In the genomic region with DNA sequence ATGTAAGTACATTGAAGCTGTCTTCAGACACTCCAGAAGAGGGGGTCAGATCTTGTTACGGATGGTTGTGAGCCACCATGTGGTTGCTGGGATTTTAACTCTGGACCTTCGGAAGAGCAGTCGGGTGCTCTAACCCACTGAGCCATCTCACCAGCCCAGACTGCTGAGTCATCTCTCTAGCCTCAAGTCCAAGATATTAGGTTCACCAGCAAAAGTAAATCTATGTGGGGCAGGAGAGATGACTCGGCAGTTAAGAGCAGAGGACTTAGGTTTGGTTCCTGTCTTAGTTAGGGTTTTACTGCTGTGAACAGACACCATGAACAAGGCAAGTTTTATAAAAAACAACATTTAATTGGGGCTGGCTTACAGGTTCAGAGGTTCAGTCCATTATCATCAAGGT, we compare ENCODE assay signal across 20 mouse cellular contexts. TPM values are rescaled to one million over a fixed set of nuclear protein-coding genes. Genes with fewer than 3 reads are reported as not detected.
A peak's percentile ranks its signal among the peaks of the same experiment; 100 is the strongest.
DNase-seq lines count a peak whose midpoint lies in the region; ATAC-seq and TF ChIP-seq lines count a peak whose summit lies in the region.
"Not testable (repeated sequence)": the region's sequence is repeated elsewhere in the genome, so short reads cannot be mapped to it uniquely, and the experiment has no call there.
"Had no signal": no experiment of that assay in that cellular context is flagged by ENCODE, and none has a peak within 500 bp of the region (broad histone marks: within the 10 kb centered on the region; RNA-seq: fewer than 3 reads in every experiment).

No protein-coding gene starts in this region.

- in situ Hi-C loops in CH12.LX (cut with MboI; ENCODE audit: low pct_ligation_motif_present, low pct_unique_long_range_greater_than_20kb, low sequenced_read_pairs), result loop anchor here (10.0 kb wide), 1 partner anchor 177 kb away; no protein-coding TSS in a partner anchor

- H3K9me3 ChIP-seq in CH12.LX (replicated peaks; ENCODE audit: low read length); liver, embryonic 14.5 days (ENCODE audit: control insufficient read depth, low read length); liver, postnatal 0 days (ENCODE audit: low read length): not testable (repeated sequence)

- ATAC-seq in erythroblast, adult 5-6 weeks (replicated peaks; ENCODE audit: low FRiP score, poor library complexity, severe bottlenecking), result 0 out of 2 replicates have a peak, but pooled peaks have one; percentile 48
- ATAC-seq in liver, embryonic 14.5 days (ENCODE audit: insufficient read depth), result peak; percentile 43; the same call in 1 of the 2 replicates
- ATAC-seq in liver, postnatal 0 days, result 0 out of 2 replicates have a peak, but pooled peaks have one; percentile 27

- 35% methylated on average over 4 of the region's 4 CpGs for WGBS in liver, embryonic 14.5 days (ENCODE audit: insufficient replicate concordance)
- 59% methylated on average over 4 of the region's 4 CpGs for WGBS in liver, postnatal 0 days (ENCODE audit: insufficient replicate concordance)

- not testable (repeated sequence) for H3K27me3 ChIP-seq in CH12.LX (replicated peaks); liver, embryonic 14.5 days (ENCODE audit: control insufficient read depth, insufficient read depth, low read length); liver, postnatal 0 days (ENCODE audit: insufficient read depth, low read length)

- TF ChIP-seq CTCF in CH12.LX (conservative IDR thresholded peaks at IDR 0.05 in 1 of 2, IDR thresholded peaks at IDR 0.05 in 1 of 2; ENCODE audit: low read depth in 2 of 2, low read length in 2 of 2); liver, embryonic 14.5 days (IDR thresholded peaks at IDR 0.05; ENCODE audit: low read depth); liver, postnatal 0 days (IDR thresholded peaks at IDR 0.05; ENCODE audit: low read depth): not testable (repeated sequence)

- not testable (repeated sequence) for H3K4me2 ChIP-seq in CH12.LX (ENCODE audit: insufficient read depth, low read depth, poor library complexity, severe bottlenecking); liver, embryonic 14.5 days (ENCODE audit: low read depth); liver, postnatal 0 days (ENCODE audit: low read depth, low read length)

- H3K4me3 ChIP-seq in CH12.LX (replicated peaks in 1 of 3; ENCODE audit: low read depth in 2 of 3, low read length in 2 of 3, poor library complexity in 1 of 3); liver, embryonic 14.5 days (ENCODE audit: insufficient read depth in 1 of 2, low read depth in 2 of 2, low read length in 2 of 2); liver, postnatal 0 days (ENCODE audit: low read depth, low read length): not testable (repeated sequence)

- not testable (repeated sequence) for TF ChIP-seq RAD21 in CH12.LX (IDR thresholded peaks at IDR 0.05; ENCODE audit: low read depth, low read length)

- not testable (repeated sequence) for H3K36me3 ChIP-seq in CH12.LX (replicated peaks in 1 of 2; ENCODE audit: control insufficient read depth in 1 of 2, insufficient read depth in 1 of 2, low read length in 1 of 2); liver, embryonic 14.5 days (replicated peaks; ENCODE audit: control insufficient read depth, insufficient read depth, low read depth); liver, postnatal 0 days (replicated peaks; ENCODE audit: insufficient read depth, low read length)

- dilution Hi-C loops in CH12.LX (cut with MboI; ENCODE audit: extremely low pct_ligation_motif_present, extremely low pct_unique_long_range_greater_than_20kb, low sequenced_read_pairs), result not testable (repeated sequence)

- not testable (repeated sequence) for H3K9ac ChIP-seq in CH12.LX (ENCODE audit: insufficient read depth, low read depth); liver, embryonic 14.5 days (replicated peaks); liver, postnatal 0 days (replicated peaks)

- DNase-seq in 3T3-L1 (ENCODE audit: low read depth, low spot score), result peak; percentile 23
- DNase-seq in CH12.LX (ENCODE audit: extremely low read depth), result peak; percentile 4
- DNase-seq in MEL-GATA-1-ER (ENCODE audit: extremely low read depth, low read depth), result peak; percentile 17
- DNase-seq in c-Kit-positive CD71-positive TER-119-positive erythroid progenitor cells, embryonic 14.5 days (ENCODE audit: low spot score), result peak; percentile 4
- DNase-seq in liver, embryonic 14.5 days (ENCODE audit: low read depth in 3 of 3, low spot score in 3 of 3), result peak in 1 of 3 experiments; percentile 13
- DNase-seq in liver, postnatal 0 days, result not testable (repeated sequence)

- H3K4me1 ChIP-seq in CH12.LX (ENCODE audit: control insufficient read depth in 1 of 2, insufficient read depth in 2 of 2); liver, embryonic 14.5 days (replicated peaks; ENCODE audit: control insufficient read depth in 2 of 2, insufficient read depth in 2 of 2, low read length in 1 of 2); liver, postnatal 0 days (ENCODE audit: insufficient read depth): not testable (repeated sequence)

- not testable (repeated sequence) for TF ChIP-seq EP300 in CH12.LX (IDR thresholded peaks at IDR 0.05; ENCODE audit: low read length); liver, embryonic 14.5 days (IDR thresholded peaks at IDR 0.05; ENCODE audit: low read depth); liver, postnatal 0 days (IDR thresholded peaks at IDR 0.05; ENCODE audit: low read depth)

- H3K27ac ChIP-seq in CH12.LX (ENCODE audit: insufficient read depth, low read depth); liver, embryonic 14.5 days; liver, postnatal 0 days (ENCODE audit: low read depth): not testable (repeated sequence)

- not testable (repeated sequence) for H3K79me2 ChIP-seq in CH12.LX (replicated peaks; ENCODE audit: control insufficient read depth, extremely low read depth, insufficient read depth, poor library complexity, severe bottlenecking)

- TF ChIP-seq POLR2A in CH12.LX (IDR thresholded peaks at IDR 0.05; ENCODE audit: low read depth, low read length), result not testable (repeated sequence)

TF ChIP-seq in CH12.LX, 34 proteins besides CTCF, POLR2A, EP300 and RAD21:
- TF ChIP-seq MAFK (IDR thresholded peaks at IDR 0.05; ENCODE audit: insufficient replicate concordance, low read length), result peak; percentile 53; the same call in 1 of the 2 replicates
TF ChIP-seq in CH12.LX: peak in this region for 1; not testable (repeated sequence) for 33.

RNA-seq across cellular contexts. Expression of gene Art2b, which starts 36.5 kb away (rescaled TPM):
- total RNA-seq in CH12.LX (2012; rRNA removed) (not detected in 2 replicates), CH12.LX (2014; rRNA removed) (not detected in 2 replicates)
- polyA plus RNA-seq in CH12.LX (2012; ENCODE audit: insufficient read length, low read depth), result not detected in 2 replicates
- total RNA-seq in erythroblast, adult 5-6 weeks (2015; ENCODE audit: low replicate concordance), result not detected in 2 replicates
- total RNA-seq in erythroblast, adult 5-6 weeks (2017; ENCODE audit: low replicate concordance), result 0.14 TPM in 1 of 2 replicates, not detected in the other
- 0.05 and 0.07 TPM in 2 replicates for polyA plus RNA-seq in liver, embryonic 14.5 days (2012; rRNA removed)
- polyA plus RNA-seq in liver, embryonic 14.5 days (2014; fragmentation: Nextera tagmentation; extraction: Ambion mirVana), result not detected in 2 replicates
- polyA plus RNA-seq in liver, postnatal 0 days (2015; fragmentation: Nextera tagmentation; extraction: Ambion mirVana), result 0.05 and 0.07 TPM in 2 replicates
- total RNA-seq: adrenal gland, adult 2 months; adrenal gland, postnatal 25 days; ES-E14 had no signal
- polyA plus RNA-seq: adrenal gland, adult 2 months; brain, embryonic 14.5 days; embryonic facial prominence, embryonic 10.5 days; embryonic facial prominence, embryonic 12.5 days; embryonic facial prominence, embryonic 14.5 days; erythroblast, embryonic 14.5 days; forebrain, embryonic 10.5 days; forebrain, embryonic 12.5 days; forebrain, embryonic 14.5 days; forebrain, embryonic 16.5 days; frontal cortex, adult 2 months had no signal

RNA-seq across cellular contexts. Expression of gene Clpb, which starts 41.6 kb away (rescaled TPM):
- 48.9 and 68.4 TPM in 2 replicates for total RNA-seq in CH12.LX (2012; rRNA removed)
- total RNA-seq in CH12.LX (2014; rRNA removed), result 41.7 and 46.0 TPM in 2 replicates
- polyA plus RNA-seq in CH12.LX (2012; ENCODE audit: insufficient read length, low read depth), result 25.5 and 29.4 TPM in 2 replicates
- 0.38 and 0.42 TPM in 2 replicates for total RNA-seq in erythroblast, adult 5-6 weeks (2015; ENCODE audit: low replicate concordance)
- 3.8 and 10.5 TPM in 2 replicates for total RNA-seq in erythroblast, adult 5-6 weeks (2017; ENCODE audit: low replicate concordance)
- polyA plus RNA-seq in liver, embryonic 14.5 days (2012; rRNA removed), result 4.1 and 8.3 TPM in 2 replicates
- polyA plus RNA-seq in liver, embryonic 14.5 days (2014; fragmentation: Nextera tagmentation; extraction: Ambion mirVana), result 18.7 and 20.6 TPM in 2 replicates
- polyA plus RNA-seq in liver, postnatal 0 days (2015; fragmentation: Nextera tagmentation; extraction: Ambion mirVana), result 15.1 and 16.3 TPM in 2 replicates
